Mouse (Mus musculus) heart, adult 9 months (tissue): Measurements from ENCODE around the gene Pim2.
"Not testable (repeated sequence)": the region's sequence is repeated elsewhere in the genome, so short reads cannot be mapped to it uniquely, and the experiment has no call there.

Source experiments
- DNase-seq, 2 experiments: peaks; one replicate each; pipeline ENCODE4 v3.0.0; 2022; ENCODE audit warnings: low spot score in 2 of 2

Gene Pim2

DNA sequence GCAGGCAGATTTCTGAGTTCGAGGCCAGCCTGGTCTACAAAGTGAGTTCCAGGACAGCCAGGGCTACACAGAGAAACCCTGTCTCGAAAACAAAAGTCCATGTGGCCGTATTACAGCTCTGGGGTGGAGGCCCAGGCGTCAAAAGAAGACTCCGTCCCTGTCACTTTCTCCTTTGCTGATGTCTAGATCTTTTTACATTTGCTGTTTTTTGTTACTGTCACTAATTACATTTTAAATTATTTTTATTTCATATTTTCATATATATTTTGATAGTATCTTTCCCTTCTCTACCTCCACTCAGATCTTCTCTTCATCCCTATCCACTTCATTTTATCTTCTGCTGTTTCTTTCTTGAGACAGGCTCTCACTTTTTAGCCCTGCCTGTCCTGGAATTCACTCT lies 29.7 kb downstream of the Pim2 start, which contains the start of gene Gm10491:
Gm10491 (minus strand) TSS at position 101 of the 400 bp plus-strand sequence.
- DNase-seq, result no peak

DNA sequence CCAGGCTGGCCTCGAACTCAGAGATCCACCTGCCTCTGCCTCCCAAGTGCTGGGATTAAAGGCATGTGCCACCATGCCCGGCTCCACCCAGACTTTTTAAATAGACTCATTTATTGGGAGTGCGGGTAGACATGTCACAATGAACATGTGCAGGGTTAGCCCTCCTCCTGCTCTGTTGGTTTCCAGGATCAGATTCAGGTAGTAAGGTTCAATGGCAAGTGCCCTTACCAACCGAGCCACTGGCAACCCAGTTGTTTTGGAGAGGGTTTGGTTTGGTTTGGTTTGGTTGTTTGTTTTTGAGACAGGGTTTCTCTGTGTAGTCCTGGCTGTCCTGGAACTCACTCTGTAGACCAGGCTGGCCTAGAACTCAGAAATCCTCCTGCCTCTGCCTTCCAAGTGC lies 31.2 kb downstream of the Pim2 start, which contains the start of gene Gm10490:
Gm10490 (plus strand) TSS at position 301 of the 400 bp plus-strand sequence.
- DNase-seq, result not testable (repeated sequence)

DNA sequence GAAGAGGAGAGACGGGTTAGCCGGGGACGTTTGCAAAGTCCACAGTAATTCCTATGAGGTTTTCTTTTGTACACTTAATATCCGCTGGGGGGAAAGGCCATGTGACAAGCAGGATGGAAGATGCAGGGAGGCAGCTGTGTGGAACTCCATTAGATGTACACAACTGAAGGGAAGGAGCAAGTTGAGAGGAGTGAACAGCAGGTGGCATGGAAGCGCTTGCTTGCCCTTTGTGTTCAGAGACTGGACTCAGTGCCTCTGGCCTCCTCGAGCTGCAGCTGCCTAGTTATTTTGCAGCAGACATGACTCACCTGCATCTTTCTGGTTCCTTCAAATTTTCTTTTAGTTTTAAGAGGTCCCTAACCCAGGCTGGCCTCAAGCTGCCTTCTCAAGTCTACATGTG lies 32.4 kb downstream of the Pim2 start:
- no peak for DNase-seq

DNA sequence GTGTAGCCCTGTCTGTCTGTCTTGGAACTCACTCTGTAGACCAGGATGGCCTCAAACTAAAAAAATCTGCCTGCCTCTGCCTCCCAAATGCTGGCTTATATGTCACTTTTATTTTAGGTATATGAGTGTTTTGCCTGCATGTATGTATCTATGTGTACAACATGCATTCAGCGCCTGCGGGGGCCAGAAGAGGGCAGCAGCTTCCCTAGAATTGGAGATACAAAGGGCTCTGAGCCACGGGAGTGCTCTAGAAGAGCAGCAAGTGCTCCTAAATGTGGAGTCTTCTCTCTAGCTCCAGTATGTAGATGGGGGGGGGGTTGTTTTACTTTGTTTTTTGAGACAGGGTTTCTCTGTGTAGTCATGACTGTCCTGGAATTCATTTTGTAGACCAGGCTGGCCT lies 37.6 kb downstream of the Pim2 start:
- DNase-seq, result peak in 1 of 2 experiments; percentile 12

DNA sequence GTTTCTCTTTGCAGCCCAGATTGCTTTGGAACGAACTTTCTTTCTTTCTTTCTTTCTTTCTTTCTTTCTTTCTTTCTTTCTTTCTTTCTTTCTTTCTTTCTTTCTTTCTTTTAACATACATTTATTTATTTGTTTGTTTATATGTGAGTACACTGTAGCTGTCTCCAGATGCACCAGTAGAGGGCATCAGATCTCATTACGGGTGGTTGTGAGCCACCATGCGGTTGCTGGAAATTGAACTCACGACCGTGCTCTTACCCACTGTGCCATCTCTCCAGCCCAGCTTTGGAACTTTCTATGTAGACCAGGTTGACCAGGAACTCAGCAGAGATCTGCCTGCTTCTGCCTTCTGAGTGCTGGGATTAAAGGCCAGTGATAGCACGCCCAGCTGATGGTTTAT lies 39.9 kb downstream of the Pim2 start:
- not testable (repeated sequence) for DNase-seq

DNA sequence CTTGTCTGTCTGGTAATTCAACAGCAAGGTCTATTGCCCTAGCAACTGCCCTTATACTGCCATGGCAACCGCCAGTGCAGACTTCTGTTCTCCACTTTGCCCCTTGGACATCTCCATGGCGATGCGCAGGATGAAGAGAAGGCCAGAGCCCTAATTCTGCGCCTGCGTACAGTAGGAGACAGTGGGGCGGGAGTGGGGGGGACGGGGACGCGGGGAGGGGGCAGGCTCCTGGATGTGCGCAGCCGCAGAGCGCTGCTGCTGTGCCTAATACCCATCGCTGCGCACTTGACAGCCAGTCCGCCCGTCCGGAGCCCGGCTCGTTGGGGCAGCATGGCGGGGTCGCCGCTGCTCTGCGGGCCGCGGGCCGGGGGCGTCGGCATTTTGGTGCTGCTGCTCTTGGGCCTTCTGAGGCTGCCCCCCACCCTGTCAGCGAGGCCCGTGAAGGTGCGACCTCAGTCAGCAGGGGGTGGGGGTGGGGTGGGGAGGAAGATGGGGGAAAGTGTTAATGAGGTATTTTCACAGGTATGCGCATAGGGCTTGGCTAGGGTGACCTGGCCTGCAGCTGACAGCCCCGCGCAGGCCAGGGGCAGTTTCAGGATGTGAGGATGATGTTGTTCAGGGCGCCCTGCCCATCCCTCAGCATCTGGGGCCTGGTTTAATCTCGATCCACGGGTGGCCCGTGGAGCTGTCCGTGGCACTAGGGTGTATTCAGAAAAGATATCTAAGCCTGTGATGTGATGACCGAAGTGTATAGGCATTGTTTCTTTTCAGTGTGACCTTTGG lies 41.7 kb downstream of the Pim2 start, which contains the start of gene Pcsk1n:
Pcsk1n (plus strand) TSS at position 222 of the 783 bp plus-strand sequence.
- DNase-seq, result no peak

DNA sequence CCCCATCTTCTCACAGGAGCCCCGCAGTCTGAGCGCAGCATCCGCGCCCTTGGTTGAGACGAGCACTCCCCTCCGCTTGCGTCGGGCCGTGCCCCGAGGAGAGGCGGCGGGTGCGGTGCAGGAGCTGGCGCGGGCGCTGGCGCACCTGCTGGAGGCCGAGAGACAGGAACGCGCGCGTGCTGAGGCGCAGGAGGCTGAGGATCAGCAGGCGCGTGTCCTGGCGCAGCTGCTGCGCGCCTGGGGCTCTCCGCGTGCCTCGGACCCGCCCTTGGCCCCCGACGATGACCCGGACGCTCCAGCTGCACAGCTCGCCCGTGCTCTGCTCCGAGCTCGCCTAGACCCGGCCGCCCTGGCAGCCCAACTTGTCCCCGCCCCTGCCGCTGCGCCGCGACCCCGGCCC lies 44.0 kb downstream of the Pim2 start:
- DNase-seq, result no peak

DNA sequence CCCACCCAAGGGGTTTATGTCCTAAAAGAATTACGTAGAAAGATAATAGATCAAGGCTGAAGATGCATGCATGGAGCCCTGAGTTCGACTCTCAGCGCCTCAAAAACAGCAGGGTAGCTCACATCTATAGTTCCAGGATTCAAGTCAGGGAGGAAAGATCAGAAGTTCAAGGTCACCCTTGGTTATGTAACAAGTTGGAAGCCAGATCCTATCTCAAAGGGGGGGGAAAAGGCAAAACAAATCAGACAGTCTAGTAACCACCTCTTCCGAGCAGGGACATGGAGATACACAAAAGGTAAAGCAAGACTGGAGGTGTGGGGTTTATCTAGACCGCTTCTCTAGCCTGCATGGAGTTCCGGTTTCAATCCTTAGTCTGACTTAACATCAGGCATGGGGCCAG lies 48.2 kb downstream of the Pim2 start:
- no peak for DNase-seq

DNA sequence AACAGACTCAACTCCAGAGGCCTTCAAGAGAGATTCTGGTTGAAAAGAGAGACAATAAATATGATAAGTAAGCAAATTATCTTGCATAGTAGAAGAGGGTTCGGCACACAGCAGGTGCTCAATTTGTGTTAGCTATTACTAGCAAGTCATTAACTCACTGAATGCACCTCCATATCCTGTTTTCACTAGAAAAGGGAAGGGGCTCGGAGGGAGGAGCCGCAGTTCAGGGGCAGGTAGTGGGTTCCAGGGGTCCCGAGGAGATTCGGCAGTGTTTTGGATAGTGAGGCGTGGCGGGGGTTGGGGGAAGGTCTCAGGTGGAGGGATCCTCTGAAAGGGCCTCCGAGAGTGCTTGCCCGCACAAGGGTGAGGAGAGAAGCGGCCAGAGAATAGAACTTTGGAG lies 49.1 kb downstream of the Pim2 start:
- DNase-seq, result no peak

DNA sequence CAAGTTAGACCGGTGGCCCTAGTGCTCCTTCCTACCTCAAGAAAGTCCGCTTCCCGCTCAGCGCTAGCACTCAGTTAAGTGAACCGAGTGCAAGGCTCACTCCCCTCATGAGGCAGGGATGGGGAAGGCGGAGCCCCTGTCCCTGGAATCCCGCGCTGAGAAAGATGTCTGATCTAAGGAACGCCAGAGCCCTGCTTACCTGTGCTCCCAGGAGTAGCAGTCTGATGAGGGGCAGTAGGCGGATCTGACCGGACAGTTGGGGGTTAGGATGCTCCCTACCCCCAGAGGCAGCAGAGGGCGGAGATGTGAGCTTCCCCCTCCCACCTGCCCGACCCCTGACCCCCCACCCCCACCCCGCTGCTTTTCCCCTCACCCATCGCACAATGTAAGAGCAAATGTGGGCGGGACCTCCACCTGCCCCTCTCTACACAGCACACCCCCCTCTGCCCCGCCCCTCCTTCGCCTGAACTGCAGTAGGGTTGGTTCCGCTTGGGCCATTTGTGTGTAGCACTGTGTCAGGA lies 50.3 kb downstream of the Pim2 start, which contains the start of gene Eras:
Eras (minus strand) TSS at position 338 of the 521 bp plus-strand sequence.
- no peak for DNase-seq
